Mouse (Mus musculus) fibroblast of lung, adult 2 months (primary cell): ENCODE measurements around the gene Ppp2r3a.
A peak's percentile ranks its signal among the peaks of the same experiment; 100 is the strongest.

Source experiments
- DNase-seq: peaks from one replicate; pipeline ENCODE4 v3.0.0-alpha.2; 2011; ENCODE audit warnings: low read depth

Gene Ppp2r3a

GRCm38 (mm10) chr9:101152872-101153271 lies 98.7 kb downstream of the Ppp2r3a start:
- no peak for DNase-seq

- no peak for DNase-seq
Observed at GRCm38 (mm10) chr9:101143635-101144034, 108.0 kb downstream of the Ppp2r3a start.

- DNase-seq: no peak
Observed at GRCm38 (mm10) chr9:101114182-101114884, 137.3 kb downstream of the Ppp2r3a start.

- no peak for DNase-seq
Observed at GRCm38 (mm10) chr9:101113317-101113716, 138.3 kb downstream of the Ppp2r3a start.

- no peak for DNase-seq
Observed at GRCm38 (mm10) chr9:101110013-101110412, 141.6 kb downstream of the Ppp2r3a start.

GRCm38 (mm10) chr9:101107386-101107785 lies 144.2 kb downstream of the Ppp2r3a start:
- DNase-seq: no peak

- DNase-seq: no peak
Observed at GRCm38 (mm10) chr9:101105735-101106134, 145.9 kb downstream of the Ppp2r3a start.

- DNase-seq: peak; percentile 49
Observed at GRCm38 (mm10) chr9:101104931-101105330, 146.7 kb downstream of the Ppp2r3a start.

GRCm38 (mm10) chr9:101102288-101102687 lies 149.3 kb downstream of the Ppp2r3a start:
- DNase-seq: no peak

GRCm38 (mm10) chr9:101101547-101101946 lies 150.0 kb downstream of the Ppp2r3a start:
- no peak for DNase-seq

GRCm38 (mm10) chr9:101100163-101100562 lies 151.4 kb downstream of the Ppp2r3a start:
- no peak for DNase-seq

GRCm38 (mm10) chr9:101099445-101099844 lies 152.2 kb downstream of the Ppp2r3a start:
- DNase-seq: no peak

- no peak for DNase-seq
Observed at GRCm38 (mm10) chr9:101097542-101097941, 154.1 kb downstream of the Ppp2r3a start.

- no peak for DNase-seq
Observed at GRCm38 (mm10) chr9:101096461-101096860, 155.1 kb downstream of the Ppp2r3a start.

GRCm38 (mm10) chr9:101095425-101095824 lies 156.2 kb downstream of the Ppp2r3a start:
- DNase-seq: no peak

GRCm38 (mm10) chr9:101083728-101084127 lies 167.9 kb downstream of the Ppp2r3a start:
- DNase-seq: no peak

- no peak for DNase-seq
Observed at GRCm38 (mm10) chr9:101080046-101080685, 171.4 kb downstream of the Ppp2r3a start.

GRCm38 (mm10) chr9:101078579-101078978 lies 173.0 kb downstream of the Ppp2r3a start:
- DNase-seq: no peak

- no peak for DNase-seq
Observed at GRCm38 (mm10) chr9:101077486-101077885, 174.1 kb downstream of the Ppp2r3a start.

- no peak for DNase-seq
Observed at GRCm38 (mm10) chr9:101076095-101076875, 175.3 kb downstream of the Ppp2r3a start.

- DNase-seq: no peak
Observed at GRCm38 (mm10) chr9:101075694-101076093, 175.9 kb downstream of the Ppp2r3a start.

GRCm38 (mm10) chr9:101075091-101075581 lies 176.5 kb downstream of the Ppp2r3a start:
- no peak for DNase-seq
